Mouse (Mus musculus) lung, embryonic 15.5 days (tissue): ENCODE data around the gene Pelo. TPM values are rescaled to one million over a fixed set of nuclear protein-coding genes. Genes with fewer than 3 reads are reported as not detected.

ENCODE experiments used
- ATAC-seq: fragments of 200-750 bp; cut with Nextera tagmentation; 2 replicates; pipeline ENCODE4 v1.8.0; 2017; ENCODE audit warnings: moderate number of reproducible peaks, borderline replicate concordance; ENCODE audit not compliant: low FRiP score, low TSS enrichment; ENCODE audit errors: extremely low read depth
- H3K27ac ChIP-seq: fragments of 300-500 bp; sonication (generic); 2 replicates; pipeline ENCODE4 v1.5.1; 2015; ENCODE audit warnings: moderate library complexity, mild to moderate bottlenecking, inconsistent platforms
- H3K27me3 ChIP-seq: fragments of 300-500 bp; sonication (generic); 2 replicates; pipeline ENCODE4 v1.6.1; 2015; ENCODE audit warnings: inconsistent platforms
- H3K36me3 ChIP-seq: fragments of 300-500 bp; sonication (generic); 2 replicates; pipeline ENCODE4 v1.6.1; 2015; ENCODE audit warnings: inconsistent platforms
- H3K4me1 ChIP-seq: fragments of 300-500 bp; sonication (generic); 2 replicates; pipeline ENCODE4 v1.6.1; 2015; ENCODE audit warnings: inconsistent platforms
- H3K4me2 ChIP-seq: fragments of 300-500 bp; sonication (generic); 2 replicates; pipeline ENCODE4 v1.6.1; 2015; ENCODE audit warnings: inconsistent platforms, mild to moderate bottlenecking, moderate library complexity
- H3K4me3 ChIP-seq: fragments of 300-500 bp; sonication (generic); 2 replicates; pipeline ENCODE4 v1.5.1; 2015; ENCODE audit warnings: mild to moderate bottlenecking, inconsistent platforms
- H3K9ac ChIP-seq: fragments of 300-500 bp; sonication (generic); 2 replicates; pipeline ENCODE4 v1.6.1; 2015; ENCODE audit warnings: inconsistent platforms
- H3K9me3 ChIP-seq: fragments of 300-500 bp; sonication (generic); 2 replicates; pipeline ENCODE4 v1.6.1; 2016; ENCODE audit warnings: inconsistent platforms
- WGBS: fragments of 180-500 bp; shearing (Covaris S2); methylation state at CpG from one replicate; pipeline ENCODE4 v1.1.7; 2015; 5-methylcytosine and 5-hydroxymethylcytosine counted together
- polyA plus RNA-seq: library from polyadenylated mRNA; unstranded; fragments of >200 nt; fragmentation: Nextera tagmentation; extraction: Ambion mirVana; gene quantifications from 2 replicates; pipeline ENCODE4 v1.2.1, GENCODE M21; 2015

The Pelo gene
- polyA plus RNA-seq, 1 experiment from 2014 or later: 5.4 TPM

- H3K9me3 ChIP-seq: no peaks in the 10 kb centered on the region
- ATAC-seq: no peak
- no peaks in the 10 kb centered on the region for H3K36me3 ChIP-seq
- no peak overlapping the region for H3K4me3 ChIP-seq
- WGBS: 83% methylated on average over 3 of the region's 3 CpGs
- H3K27me3 ChIP-seq: no peaks in the 10 kb centered on the region
- no peak overlapping the region for H3K27ac ChIP-seq
- 0 out of 2 replicates have a peak, but pooled peaks cover 3% of the 10 kb centered on the region for H3K4me1 ChIP-seq
- H3K9ac ChIP-seq: no peak overlapping the region
- H3K4me2 ChIP-seq: no peak overlapping the region
Measured at GRCm38 (mm10) chr13:115071431-115071830, 18.6 kb downstream of the Pelo start.

GRCm38 (mm10) chr13:115067968-115068330, 22.0 kb downstream of the Pelo start:
- H3K4me3 ChIP-seq: no peak overlapping the region
- no peak overlapping the region for H3K9ac ChIP-seq
- H3K36me3 ChIP-seq: no peaks in the 10 kb centered on the region
- WGBS: 84% methylated on average over 1 of the region's 1 CpGs
- 0 out of 2 replicates have a peak, but pooled peaks cover 3% of the 10 kb centered on the region for H3K4me1 ChIP-seq
- no peaks in the 10 kb centered on the region for H3K9me3 ChIP-seq
- no peak overlapping the region for H3K27ac ChIP-seq
- no peaks in the 10 kb centered on the region for H3K27me3 ChIP-seq
- H3K4me2 ChIP-seq: no peak overlapping the region
- no peak for ATAC-seq

- Histone ChIP-seq H3K4me1 (0 out of 2 replicates have a peak, but pooled peaks cover 3% of the 10 kb centered on the region), H3K27me3 (no peaks in the 10 kb centered on the region), H3K9me3 (no peaks in the 10 kb centered on the region), H3K4me2 (no peak overlapping the region), H3K4me3 (no peak overlapping the region), H3K36me3 (no peaks in the 10 kb centered on the region), H3K27ac (no peak overlapping the region), H3K9ac (no peak overlapping the region)
- 90% methylated on average over 4 of the region's 4 CpGs for WGBS
- no peak for ATAC-seq
Measured at GRCm38 (mm10) chr13:115067324-115067967, 22.5 kb downstream of the Pelo start.

GRCm38 (mm10) chr13:115057555-115057954, 32.4 kb downstream of the Pelo start:
- Histone ChIP-seq H3K27me3 (no peaks in the 10 kb centered on the region), H3K9ac (no peak overlapping the region), H3K4me1 (peaks cover 13% of the 10 kb centered on the region), H3K4me2 (no peak overlapping the region), H3K36me3 (no peaks in the 10 kb centered on the region), H3K4me3 (no peak overlapping the region), H3K27ac (no peak overlapping the region), H3K9me3 (no peaks in the 10 kb centered on the region)
- 69% methylated on average over 5 of the region's 5 CpGs for WGBS
- ATAC-seq: no peak

- no peak overlapping the region for H3K9ac ChIP-seq
- H3K4me3 ChIP-seq: 0 out of 2 replicates have a peak overlapping the region, but pooled peaks have one; percentile 3
- no peaks in the 10 kb centered on the region for H3K27me3 ChIP-seq
- no peaks in the 10 kb centered on the region for H3K36me3 ChIP-seq
- 17% methylated on average over 9 of the region's 9 CpGs for WGBS
- ATAC-seq: no peak
- H3K9me3 ChIP-seq: no peaks in the 10 kb centered on the region
- H3K4me1 ChIP-seq: peaks cover 27% of the 10 kb centered on the region
- H3K27ac ChIP-seq: peak overlapping the region; percentile 63
- H3K4me2 ChIP-seq: peak overlapping the region; percentile 35
Measured at GRCm38 (mm10) chr13:115054783-115055182, 35.2 kb downstream of the Pelo start.

GRCm38 (mm10) chr13:115052568-115052967, 37.4 kb downstream of the Pelo start:
- H3K4me3 ChIP-seq: no peak overlapping the region
- H3K9ac ChIP-seq: no peak overlapping the region
- no peak overlapping the region for H3K27ac ChIP-seq
- peaks cover 24% of the 10 kb centered on the region for H3K4me1 ChIP-seq
- H3K36me3 ChIP-seq: no peaks in the 10 kb centered on the region
- H3K9me3 ChIP-seq: no peaks in the 10 kb centered on the region
- WGBS: 68% methylated on average over 7 of the region's 7 CpGs
- no peak overlapping the region for H3K4me2 ChIP-seq
- ATAC-seq: no peak
- H3K27me3 ChIP-seq: no peaks in the 10 kb centered on the region

- Histone ChIP-seq H3K4me3 (no peak overlapping the region), H3K9me3 (no peaks in the 10 kb centered on the region), H3K9ac (no peak overlapping the region), H3K4me1 (peaks cover 24% of the 10 kb centered on the region), H3K4me2 (no peak overlapping the region), H3K27me3 (no peaks in the 10 kb centered on the region), H3K27ac (peak overlapping the region; percentile 48; the same call in 1 of the 2 replicates), H3K36me3 (no peaks in the 10 kb centered on the region)
- WGBS: 42% methylated on average over 13 of the region's 13 CpGs
- ATAC-seq: peak; percentile 94
Measured at GRCm38 (mm10) chr13:115050660-115051559, 39.1 kb downstream of the Pelo start.

GRCm38 (mm10) chr13:115042652-115043051, 47.3 kb downstream of the Pelo start:
- no peaks in the 10 kb centered on the region for H3K27me3 ChIP-seq
- peaks cover 12% of the 10 kb centered on the region; the same call in 1 of the 2 replicates for H3K4me1 ChIP-seq
- no peak overlapping the region for H3K4me3 ChIP-seq
- no peak overlapping the region for H3K9ac ChIP-seq
- 23% methylated on average over 2 of the region's 2 CpGs for WGBS
- peak overlapping the region; percentile 33; the same call in 1 of the 2 replicates for H3K27ac ChIP-seq
- no peak overlapping the region for H3K4me2 ChIP-seq
- peak; percentile 55; the same call in 1 of the 2 replicates for ATAC-seq
- no peaks in the 10 kb centered on the region for H3K9me3 ChIP-seq
- H3K36me3 ChIP-seq: no peaks in the 10 kb centered on the region

Other genes with a start within 250 kb of the Pelo start
- 9.8 and 13.5 TPM in 2 replicates for gene Itga2, start 158.1 kb downstream of the Pelo start, polyA plus RNA-seq
- 6.8 and 7.6 TPM in 2 replicates for gene Gm49395, start 11.7 kb upstream of the Pelo start, polyA plus RNA-seq
- 31.3 and 35.5 TPM in 2 replicates for gene Itga1, start 11.8 kb upstream of the Pelo start, polyA plus RNA-seq